Mouse (Mus musculus) spleen, postnatal 36 days (tissue): ENCODE data around the gene Zfp551.

ENCODE experiments used
- DNase-seq, 2 experiments: peaks; one replicate each; pipeline ENCODE4 v3.0.0; 2022; ENCODE audit warnings: low spot score in 2 of 2, mixed read lengths in 1 of 2

Gene Zfp551

GRCm38 (mm10) chr7:12422245-12422849 lies at the start of gene Zfp551:
Gene Zfp551 (minus strand): TSS chr7:12422751.
- DNase-seq: peak; percentile 27 to 29

- DNase-seq: no peak
Measured at GRCm38 (mm10) chr7:12422855-12423254, 304 bp upstream of the Zfp551 start.

- DNase-seq: no peak
Measured at GRCm38 (mm10) chr7:12421741-12422140, 810 bp downstream of the Zfp551 start.

- no peak for DNase-seq
Measured at GRCm38 (mm10) chr7:12369173-12369572, 53.4 kb downstream of the Zfp551 start, which contains the start of gene Vmn1r84. Gene Vmn1r84 (minus strand): TSS chr7:12369273.
